ENCODE assay signal across 10 mouse cellular contexts in genomic region chr14:25629866-25630606, GRCm38 (mm10).
DNase-seq lines count a peak whose midpoint lies in the region; ATAC-seq and TF ChIP-seq lines count a peak whose summit lies in the region.
"Had no signal": no experiment of that assay in that cellular context is flagged by ENCODE, and none has a peak within 500 bp of the region (broad histone marks: within the 10 kb centered on the region; RNA-seq: fewer than 3 reads in every experiment).

No protein-coding gene starts in this region.

- 93% methylated on average over 12 of the region's 12 CpGs for WGBS in midbrain, embryonic 13.5 days
- WGBS in midbrain, embryonic 10.5 days = 90% methylated on average over 12 of the region's 12 CpGs
- 48% methylated on average over 12 of the region's 12 CpGs for WGBS in heart, embryonic 13.5 days

- peaks cover 79% of the 10 kb centered on the region for H3K4me1 ChIP-seq in midbrain, embryonic 13.5 days (replicated peaks)
- peaks cover 37% of the 10 kb centered on the region for H3K4me1 ChIP-seq in midbrain, embryonic 10.5 days
- H3K4me1 ChIP-seq in heart, embryonic 13.5 days = peaks cover 98% of the 10 kb centered on the region

- H3K4me2 ChIP-seq in midbrain, embryonic 13.5 days (replicated peaks) = no peak overlapping the region
- peak overlapping the region; percentile 40 for H3K4me2 ChIP-seq in heart, embryonic 13.5 days

- intact Hi-C loops in gastrocnemius, adult 2 months (cut with DNase I) = no loop called here
- intact Hi-C loops in gastrocnemius, postnatal 36 days (cut with DNase I) = no loop called here

- H3K36me3 ChIP-seq in midbrain, embryonic 13.5 days = peaks cover 30% of the 10 kb centered on the region
- peaks cover 89% of the 10 kb centered on the region for H3K36me3 ChIP-seq in midbrain, embryonic 10.5 days
- peaks cover 15% of the 10 kb centered on the region for H3K36me3 ChIP-seq in heart, embryonic 13.5 days

- H3K27me3 ChIP-seq in midbrain, embryonic 13.5 days = no peaks in the 10 kb centered on the region
- H3K27me3 ChIP-seq in midbrain, embryonic 10.5 days (ENCODE audit: low read depth, poor library complexity, severe bottlenecking) = no peaks in the 10 kb centered on the region
- no peaks in the 10 kb centered on the region for H3K27me3 ChIP-seq in heart, embryonic 13.5 days (replicated peaks)

- H3K4me3 ChIP-seq in gastrocnemius, adult 2 months = no peak overlapping the region
- H3K4me3 ChIP-seq in midbrain, embryonic 13.5 days (replicated peaks) = no peak overlapping the region
- H3K4me3 ChIP-seq in midbrain, embryonic 10.5 days = no peak overlapping the region
- H3K4me3 ChIP-seq in heart, embryonic 13.5 days = no peak overlapping the region

- no peak overlapping the region for H3K9ac ChIP-seq in midbrain, embryonic 13.5 days (replicated peaks)
- peak overlapping the region; percentile 51 for H3K9ac ChIP-seq in heart, embryonic 13.5 days

- no peaks in the 10 kb centered on the region for H3K9me3 ChIP-seq in midbrain, embryonic 13.5 days
- H3K9me3 ChIP-seq in midbrain, embryonic 10.5 days (replicated peaks) = no peaks in the 10 kb centered on the region
- H3K9me3 ChIP-seq in heart, embryonic 13.5 days = no peaks in the 10 kb centered on the region

- ATAC-seq in midbrain, embryonic 13.5 days = no peak
- ATAC-seq in heart, embryonic 13.5 days (ENCODE audit: extremely low read depth, insufficient number of reproducible peaks, low FRiP score, low TSS enrichment) = peak; percentile 42; the same call in 1 of the 2 replicates

- H3K27ac ChIP-seq in gastrocnemius, adult 2 months = peak overlapping the region; percentile 66
- peak overlapping the region; percentile 46 for H3K27ac ChIP-seq in midbrain, embryonic 13.5 days
- H3K27ac ChIP-seq in midbrain, embryonic 10.5 days (replicated peaks) = no peak overlapping the region
- H3K27ac ChIP-seq in heart, embryonic 13.5 days (replicated peaks) = peak overlapping the region; percentile 94

- no peak for DNase-seq in gastrocnemius, adult 2 months
- no peak for DNase-seq in gastrocnemius, postnatal 36 days
- DNase-seq in midbrain, embryonic 10.5 days (ENCODE audit: low spot score) = no peak
- peak; percentile 52 for DNase-seq in right cerebral cortex, postnatal 25 days
- DNase-seq in urinary bladder, postnatal 25 days (ENCODE audit: low spot score) = no peak
- no peak for DNase-seq in layer of hippocampus, adult 9-11 months
- DNase-seq: kidney, postnatal 25 days; thymus, postnatal 14 days had no signal

- no peak for TF ChIP-seq CTCF in gastrocnemius, adult 2 months (IDR thresholded peaks at IDR 0.05)
